Mouse (Mus musculus): Measurements from ENCODE around the gene Tmem243. TPM values are rescaled to one million over a fixed set of nuclear protein-coding genes. Genes with fewer than 3 reads are reported as not detected.

Gene Tmem243
- polyA plus RNA-seq, 1 experiment, result 0.36 TPM

DNA sequence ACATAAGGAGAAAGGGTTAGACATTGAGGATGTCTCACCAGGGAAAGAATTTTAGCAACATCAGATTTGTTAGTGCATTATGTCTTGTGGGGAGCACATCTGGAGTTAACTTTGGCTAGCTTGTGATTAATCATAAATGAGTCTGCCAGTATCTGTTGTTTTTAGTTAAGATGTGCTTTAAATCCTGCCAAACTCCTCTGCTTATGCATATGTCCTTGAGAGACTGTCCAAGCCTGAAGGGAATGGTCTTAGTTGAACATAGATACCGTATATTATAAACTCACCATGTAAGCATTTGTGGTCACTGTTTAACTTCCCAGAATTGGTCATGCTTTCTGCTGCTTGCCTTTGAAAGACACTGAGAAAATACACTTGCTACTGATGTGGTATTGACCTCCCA lies 7.8 kb upstream of the Tmem243 start:
- TF ChIP-seq GATA1 (IDR thresholded peaks at IDR 0.05; ENCODE audit: low read length), result no peak

DNA sequence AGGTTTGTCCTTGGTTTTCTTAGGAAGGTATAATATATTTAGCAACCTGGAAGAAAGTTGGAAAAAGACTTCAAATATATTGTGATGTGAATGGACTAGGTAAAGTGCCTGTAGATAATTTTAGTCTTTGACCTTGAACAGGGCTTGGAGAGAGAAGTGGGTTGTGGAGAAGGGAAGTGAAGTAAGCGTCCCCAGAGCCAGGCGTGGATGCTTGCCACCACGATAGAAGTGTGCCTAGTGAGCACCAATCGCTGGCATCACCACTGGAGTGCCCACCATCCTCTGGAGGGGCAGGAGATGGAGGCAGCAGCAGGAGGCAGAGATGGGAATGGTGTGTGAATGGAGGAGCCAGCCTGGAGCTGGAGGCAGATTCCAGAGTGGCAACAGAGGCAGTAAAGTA lies 7.0 kb upstream of the Tmem243 start:
- TF ChIP-seq GATA1 (IDR thresholded peaks at IDR 0.05; ENCODE audit: low read length), result no peak

DNA sequence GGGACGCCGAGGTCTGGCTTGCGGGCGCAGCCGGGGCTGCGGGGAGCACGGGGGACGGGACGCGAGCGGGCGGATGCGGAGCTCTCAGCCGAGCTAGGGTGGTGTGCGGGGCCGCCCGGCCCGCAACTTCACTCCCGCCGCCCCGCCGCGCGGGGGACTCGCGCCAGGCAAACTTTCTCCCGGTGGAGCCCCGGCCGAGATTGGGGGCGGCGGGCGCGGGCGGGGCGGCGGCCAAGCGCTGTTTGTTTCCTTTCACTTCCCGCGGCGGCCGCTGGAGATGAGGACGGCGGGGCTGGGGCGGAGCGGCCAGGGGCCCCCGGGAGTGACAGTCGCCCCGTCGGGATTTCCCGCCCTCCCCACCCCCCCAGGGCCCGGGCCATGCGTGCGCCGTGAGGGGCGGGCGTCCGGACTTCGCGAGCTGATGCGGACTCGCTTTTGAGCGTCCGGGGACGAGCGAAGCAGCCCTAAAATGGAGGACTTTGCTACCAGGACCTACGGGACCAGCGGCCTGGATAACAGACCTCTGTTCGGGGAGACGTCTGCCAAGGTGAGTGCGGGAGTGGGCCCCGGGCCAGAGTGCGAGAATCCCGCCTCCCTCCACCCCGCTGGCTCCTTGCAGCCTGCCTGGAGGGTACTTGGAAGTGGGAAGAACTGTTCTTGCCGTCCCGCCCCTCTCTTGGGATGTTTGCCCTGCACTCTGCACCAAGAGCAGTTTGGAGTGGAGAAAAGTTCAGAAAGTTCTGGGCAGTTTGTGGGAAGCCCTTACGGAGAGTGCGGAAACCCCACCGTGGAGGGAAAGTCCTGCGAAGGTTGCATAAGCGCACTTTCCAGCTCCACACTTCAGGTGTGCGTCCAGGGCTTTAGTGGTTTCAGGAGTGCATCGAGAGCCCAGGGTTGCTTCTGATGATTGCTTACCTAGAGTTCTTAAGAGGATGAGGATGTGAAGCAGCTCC lies 657 bp downstream of the Tmem243 start:
- no peak for TF ChIP-seq GATA1 (IDR thresholded peaks at IDR 0.05; ENCODE audit: low read length)

DNA sequence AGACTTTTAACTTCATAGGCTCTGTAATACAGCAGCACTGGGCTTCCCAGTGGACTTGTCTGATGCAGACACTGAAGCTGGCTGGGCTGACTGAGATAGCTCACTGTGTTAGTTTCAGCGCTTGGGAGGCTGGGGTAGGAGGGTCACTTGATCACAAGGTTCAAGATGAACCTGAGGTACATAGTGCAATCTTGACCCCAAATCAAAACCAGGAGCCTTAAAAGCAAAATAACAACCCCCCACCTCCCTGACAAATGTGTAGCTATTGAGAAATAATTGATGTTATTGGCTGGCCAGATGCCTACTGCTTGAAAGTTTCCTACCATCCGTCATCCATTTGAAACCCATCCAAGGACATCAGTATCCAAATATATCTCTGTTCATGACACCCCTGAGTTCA lies 2.2 kb downstream of the Tmem243 start:
- no peak for TF ChIP-seq GATA1 (IDR thresholded peaks at IDR 0.05; ENCODE audit: low read length)

DNA sequence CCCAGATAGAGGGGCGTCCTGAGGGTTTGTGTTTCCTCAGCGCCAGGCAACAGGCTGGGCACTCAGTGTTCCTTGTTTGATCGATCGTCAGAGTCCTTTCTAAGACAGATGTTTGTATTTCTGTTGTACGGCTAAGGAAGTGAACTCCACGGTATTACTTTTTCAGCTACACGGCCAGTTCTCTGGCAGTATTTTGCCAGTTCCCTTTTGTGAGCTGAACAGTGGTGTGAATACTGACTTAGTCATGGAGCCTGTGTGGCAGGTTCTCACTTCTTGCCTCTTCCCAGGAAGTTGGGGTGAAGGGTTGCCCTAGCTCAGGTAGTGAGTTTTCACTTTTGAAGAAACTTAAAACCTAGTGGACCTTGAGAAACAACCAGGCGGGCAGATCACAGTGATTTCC lies 3.5 kb downstream of the Tmem243 start:
- TF ChIP-seq GATA1 (IDR thresholded peaks at IDR 0.05; ENCODE audit: low read length), result no peak

DNA sequence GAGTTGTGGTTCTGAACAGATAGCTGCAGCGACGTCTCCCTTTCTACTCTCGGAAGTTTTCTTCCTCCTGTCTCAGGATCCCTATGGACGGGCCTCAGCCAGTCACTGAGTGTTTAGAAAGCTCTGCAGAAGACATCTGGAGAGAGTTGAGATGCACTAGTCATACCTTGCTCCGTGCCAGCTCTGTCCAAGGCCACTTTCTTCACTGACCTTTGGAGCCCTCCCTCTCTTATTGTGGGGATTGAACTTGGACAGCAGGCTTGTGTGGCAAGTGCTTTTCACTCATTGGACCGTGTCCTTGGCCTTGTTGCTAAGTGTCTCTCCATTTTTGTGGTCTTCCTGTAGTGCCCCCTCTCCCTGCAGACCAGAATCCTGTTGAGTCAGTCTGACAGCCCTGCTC lies 6.3 kb downstream of the Tmem243 start:
- TF ChIP-seq GATA1 (IDR thresholded peaks at IDR 0.05; ENCODE audit: low read length), result no peak

DNA sequence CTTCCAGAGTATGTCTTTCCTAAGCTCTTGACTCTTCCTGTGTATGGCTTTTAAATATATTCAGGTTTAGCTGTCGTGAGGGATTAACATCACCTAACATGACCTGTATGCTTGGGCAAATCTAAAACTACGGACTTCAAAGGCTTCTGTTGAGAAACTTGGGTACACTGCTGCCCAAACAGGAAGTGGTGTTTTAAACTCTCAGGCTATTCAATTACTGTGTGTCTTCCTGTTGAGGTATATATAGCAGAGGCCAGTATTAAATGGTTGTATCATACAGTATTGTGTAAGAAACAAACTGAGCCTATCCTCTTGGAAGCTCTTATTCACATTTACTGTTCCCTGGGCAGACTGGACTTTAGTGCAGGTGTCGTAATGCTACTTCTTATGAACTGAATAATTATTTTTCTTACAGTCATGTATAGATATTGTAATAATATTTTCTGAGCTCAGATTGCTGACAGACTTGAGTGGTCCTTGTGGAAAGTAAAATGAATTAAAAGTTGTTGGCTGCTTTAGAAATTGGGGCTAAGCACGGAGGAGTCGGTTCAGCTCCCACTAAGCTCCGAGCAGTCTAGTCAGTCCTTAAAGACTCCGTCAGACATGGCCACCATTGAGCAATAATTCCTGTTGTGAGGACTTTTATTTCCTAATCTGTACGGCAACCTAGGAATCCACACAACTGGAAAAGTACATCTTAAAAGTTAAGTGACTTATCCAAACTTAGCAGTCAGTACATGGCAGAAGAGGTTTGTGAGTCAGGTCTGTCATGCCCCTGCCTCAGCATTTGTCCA lies 7.0 kb downstream of the Tmem243 start:
- no peak for TF ChIP-seq GATA1 (IDR thresholded peaks at IDR 0.05; ENCODE audit: low read length)

DNA sequence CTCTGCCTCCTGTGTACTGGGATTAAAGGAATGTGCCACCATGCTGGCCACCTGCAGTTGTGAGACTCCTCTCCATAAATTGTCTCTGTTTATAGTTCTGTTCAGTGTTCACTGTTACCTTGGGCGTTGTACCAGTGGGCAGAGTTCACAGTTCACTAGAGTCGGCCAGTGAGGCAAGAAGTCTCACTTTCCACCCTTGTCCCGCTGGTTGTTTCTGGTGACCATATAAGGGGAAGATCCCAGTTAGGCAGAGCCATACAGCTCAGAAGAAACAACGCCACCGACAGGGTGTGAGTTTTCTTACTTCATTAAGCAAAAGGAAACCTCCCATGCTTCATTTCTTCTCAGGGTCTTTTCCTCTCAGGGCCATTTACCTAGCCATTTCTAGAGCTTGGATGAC lies 8.0 kb downstream of the Tmem243 start:
- no peak for TF ChIP-seq GATA1 (IDR thresholded peaks at IDR 0.05; ENCODE audit: low read length)

DNA sequence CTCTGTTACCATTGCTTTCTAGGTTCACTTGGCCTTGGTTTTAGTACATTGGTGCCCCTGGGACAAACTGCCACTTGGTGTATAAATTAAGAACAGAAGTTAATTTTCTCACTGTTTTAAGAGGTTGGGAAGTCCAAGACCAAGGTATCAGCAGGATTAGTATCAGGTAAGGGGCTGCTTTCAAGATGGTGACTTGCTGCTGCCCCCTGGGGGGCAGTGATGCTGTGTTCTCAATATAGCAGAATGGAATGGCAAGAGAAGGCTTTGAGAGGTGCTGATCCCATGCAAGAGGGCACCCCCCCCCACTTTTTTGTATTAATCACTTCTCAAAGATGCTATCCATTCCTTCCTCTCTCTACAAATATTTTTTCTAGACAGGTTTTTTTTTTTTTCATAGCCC lies 9.1 kb downstream of the Tmem243 start:
- TF ChIP-seq GATA1 (IDR thresholded peaks at IDR 0.05; ENCODE audit: low read length), result no peak

DNA sequence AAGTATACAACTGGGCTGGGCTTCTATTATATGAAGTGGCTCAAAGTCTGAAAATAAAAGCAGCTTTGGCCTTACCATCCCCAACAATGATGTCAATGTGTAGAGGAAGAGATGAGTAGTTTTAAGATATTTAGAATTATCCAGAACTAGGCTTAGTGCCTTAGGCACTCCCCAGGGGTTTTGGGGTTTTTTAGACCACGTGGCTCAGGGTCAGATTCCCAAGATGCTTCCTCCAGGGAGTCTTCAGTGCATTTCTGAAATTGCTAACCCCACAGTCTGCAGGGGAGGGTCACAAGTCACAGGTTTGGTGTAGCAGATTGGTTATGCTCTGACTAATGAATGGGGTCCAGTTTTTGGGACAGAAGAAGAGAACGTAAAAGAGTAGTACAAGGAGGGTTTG lies 10.8 kb downstream of the Tmem243 start:
- TF ChIP-seq GATA1 (IDR thresholded peaks at IDR 0.05; ENCODE audit: low read length), result no peak

DNA sequence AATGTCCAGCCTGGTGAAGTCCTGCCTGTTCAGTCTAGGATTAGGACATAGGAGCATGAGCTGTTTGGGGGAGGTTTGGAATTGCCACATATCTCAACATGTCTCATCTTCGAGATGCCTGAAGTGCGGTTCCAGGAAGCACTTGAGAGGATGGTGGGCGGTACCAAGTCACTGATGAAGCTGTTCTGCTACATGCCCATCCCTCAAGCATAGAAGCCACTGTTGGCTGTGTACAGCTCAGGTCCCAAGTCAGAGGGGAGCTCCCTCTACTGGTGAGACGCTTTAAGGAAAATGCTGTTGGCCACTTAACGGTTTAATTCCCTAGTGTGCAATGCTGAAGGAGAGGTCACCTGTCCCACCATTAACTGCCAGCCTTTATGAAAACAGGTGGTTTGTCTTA lies 11.3 kb downstream of the Tmem243 start:
- TF ChIP-seq GATA1 (IDR thresholded peaks at IDR 0.05; ENCODE audit: low read length), result no peak

DNA sequence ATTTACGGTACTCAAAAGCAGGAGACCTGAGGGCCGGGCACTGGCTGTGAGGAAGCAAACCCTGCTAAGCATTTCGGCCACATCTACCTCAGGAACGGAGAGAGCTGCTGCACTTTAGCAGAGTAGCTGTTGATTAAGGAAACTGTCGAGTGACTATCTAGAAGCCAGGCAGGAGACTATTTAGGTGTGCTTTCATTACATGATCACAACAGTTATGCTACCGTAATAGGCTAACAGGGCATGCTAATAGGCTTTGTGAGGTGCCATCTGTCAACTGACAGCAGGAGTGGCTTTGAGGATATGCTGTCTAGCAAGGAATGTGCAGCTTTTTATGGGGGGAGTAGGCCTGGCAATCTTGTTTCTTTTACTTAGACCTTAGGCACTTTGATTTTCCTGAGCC lies 13.7 kb downstream of the Tmem243 start:
- no peak for TF ChIP-seq GATA1 (IDR thresholded peaks at IDR 0.05; ENCODE audit: low read length)

DNA sequence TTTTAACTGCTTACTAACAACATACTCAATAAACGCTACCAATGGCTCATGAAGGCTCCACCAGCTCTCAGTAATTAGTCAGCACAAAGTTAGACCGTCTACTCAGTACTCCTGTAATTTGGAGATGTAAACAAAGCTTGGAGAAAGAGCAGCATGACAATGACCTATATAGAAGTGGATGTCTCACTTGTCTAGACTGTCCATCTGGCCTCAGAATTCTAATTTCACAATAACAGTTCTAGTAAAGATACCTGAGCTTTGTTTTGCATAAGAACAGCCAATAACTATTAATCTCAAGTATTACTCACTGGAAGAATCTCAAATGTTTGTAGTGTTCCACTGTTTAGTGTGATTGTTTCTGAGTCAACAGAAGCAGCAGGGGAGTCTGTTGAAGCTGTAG lies 23.7 kb downstream of the Tmem243 start:
- no peak for TF ChIP-seq GATA1 (IDR thresholded peaks at IDR 0.05; ENCODE audit: low read length)

DNA sequence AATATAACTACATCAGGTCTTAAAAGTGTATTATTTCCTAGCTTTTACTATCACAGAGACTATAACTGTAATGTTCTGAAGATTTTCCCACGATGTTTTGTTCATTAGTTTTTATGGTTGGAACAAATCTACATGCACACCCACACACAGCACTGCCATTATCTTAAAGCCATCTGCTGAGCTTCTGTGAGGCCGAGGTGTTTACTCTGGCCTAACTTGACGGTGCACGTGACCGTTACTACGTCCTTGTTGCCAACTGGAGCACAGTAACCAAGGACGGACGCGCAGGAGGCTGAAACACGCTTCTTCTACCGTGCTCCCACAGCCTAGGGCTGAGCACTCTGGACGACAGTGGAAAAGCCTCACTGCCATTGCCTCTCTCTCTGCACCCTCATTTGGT lies 28.1 kb downstream of the Tmem243 start:
- TF ChIP-seq GATA1 (IDR thresholded peaks at IDR 0.05; ENCODE audit: low read length), result no peak

DNA sequence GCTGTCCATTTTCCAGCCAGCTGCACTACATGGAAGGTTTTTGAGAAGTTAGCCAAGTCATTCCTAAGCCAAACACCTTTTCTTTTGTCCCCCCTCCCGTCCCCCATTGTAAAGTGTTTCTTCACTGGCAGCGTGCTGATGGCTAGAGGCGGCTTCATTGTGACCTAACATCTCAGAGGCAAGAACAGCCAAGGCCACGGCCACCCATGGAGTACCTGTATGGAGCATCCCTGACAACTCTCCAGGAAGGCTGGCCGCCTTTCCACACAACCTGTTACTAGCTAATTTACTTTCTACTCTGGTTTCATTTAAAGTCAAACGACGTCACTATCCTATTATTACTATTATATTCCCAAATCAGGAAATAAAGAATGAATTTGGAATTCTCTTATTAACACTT lies 31.3 kb downstream of the Tmem243 start:
- no peak for TF ChIP-seq GATA1 (IDR thresholded peaks at IDR 0.05; ENCODE audit: low read length)

DNA sequence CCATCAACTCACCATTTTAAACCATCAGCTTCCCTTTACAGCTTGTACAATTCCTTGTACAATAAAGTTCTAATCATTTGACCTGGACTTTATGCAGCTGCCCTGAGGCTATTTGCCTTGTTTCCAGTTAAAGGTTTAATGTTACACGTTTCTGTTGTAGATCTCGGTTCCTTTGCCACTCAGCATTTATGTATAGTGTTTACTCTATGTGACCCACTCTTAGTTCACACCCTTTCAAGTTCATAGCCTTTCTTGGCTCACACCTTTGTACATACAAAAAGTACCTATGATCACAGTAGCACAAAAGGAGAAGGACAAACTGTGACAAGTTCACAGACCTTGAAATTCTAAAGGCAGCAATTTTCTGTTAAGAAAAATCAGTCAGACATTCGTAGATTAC lies 35.1 kb downstream of the Tmem243 start:
- no peak for TF ChIP-seq GATA1 (IDR thresholded peaks at IDR 0.05; ENCODE audit: low read length)

DNA sequence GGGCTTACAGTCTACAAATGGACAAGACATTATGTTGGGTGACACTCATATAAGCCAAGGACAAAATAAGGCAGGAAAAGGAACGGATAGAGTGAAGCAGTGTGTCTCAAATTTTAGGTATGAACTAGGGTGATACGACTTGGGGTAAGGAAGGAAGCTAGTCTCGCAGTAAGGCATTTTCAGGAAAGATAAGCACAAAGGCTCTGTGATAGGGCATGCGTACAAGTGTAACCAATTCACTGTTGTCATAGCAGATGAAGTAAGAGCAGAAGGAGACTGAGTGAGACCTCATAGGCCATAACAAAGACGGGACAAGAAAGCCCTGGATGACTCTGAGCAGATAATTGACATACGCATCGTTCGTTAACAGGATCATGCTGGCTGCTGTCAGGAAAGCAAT lies 40.3 kb downstream of the Tmem243 start:
- TF ChIP-seq GATA1 (IDR thresholded peaks at IDR 0.05; ENCODE audit: low read length), result no peak
